Mouse (Mus musculus): ENCODE data around the gene Git2.

- no peak for TF ChIP-seq POLR2A (IDR thresholded peaks at IDR 0.05; ENCODE audit: insufficient read length, low read depth)
- no peak for TF ChIP-seq USF1 (IDR thresholded peaks at IDR 0.05; ENCODE audit: low read depth)
- no peak for TF ChIP-seq MYOG (IDR thresholded peaks at IDR 0.05; ENCODE audit: control insufficient read depth in 1 of 3, insufficient read depth in 1 of 3, insufficient read length in 2 of 3, low read depth in 2 of 3)
- TF ChIP-seq MYOD1 (IDR thresholded peaks at IDR 0.05; ENCODE audit: control insufficient read depth in 1 of 3, insufficient read length in 2 of 3, low read depth in 2 of 3), result no peak
- TF ChIP-seq CEBPB (IDR thresholded peaks at IDR 0.05; ENCODE audit: insufficient read depth, poor library complexity, severe bottlenecking), result no peak
- TF ChIP-seq POLR2AphosphoS2 (IDR thresholded peaks at IDR 0.05; ENCODE audit: insufficient read length, low read depth), result no peak
- no peak for TF ChIP-seq TCF12 (IDR thresholded peaks at IDR 0.05; ENCODE audit: insufficient read depth, poor library complexity, severe bottlenecking)
- no peak for TF ChIP-seq E2F4 (IDR thresholded peaks at IDR 0.05; ENCODE audit: insufficient read depth)
- TF ChIP-seq SRF (IDR thresholded peaks at IDR 0.05; ENCODE audit: control insufficient read depth, insufficient read length, low read depth), result no peak
- TF ChIP-seq MAX (IDR thresholded peaks at IDR 0.05; ENCODE audit: low read depth), result no peak
- no peak for TF ChIP-seq REST (IDR thresholded peaks at IDR 0.05; ENCODE audit: insufficient read depth, insufficient read length)
- no peak for TF ChIP-seq TCF3 (IDR thresholded peaks at IDR 0.05; ENCODE audit: insufficient read length, low read depth)
Observed at GRCm38 (mm10) chr5:114740595-114740994, 34.7 kb downstream of the Git2 start.

All from myocyte (in vitro differentiated cells).